7 mouse cellular contexts compared by ENCODE assay signal in the genomic region with DNA sequence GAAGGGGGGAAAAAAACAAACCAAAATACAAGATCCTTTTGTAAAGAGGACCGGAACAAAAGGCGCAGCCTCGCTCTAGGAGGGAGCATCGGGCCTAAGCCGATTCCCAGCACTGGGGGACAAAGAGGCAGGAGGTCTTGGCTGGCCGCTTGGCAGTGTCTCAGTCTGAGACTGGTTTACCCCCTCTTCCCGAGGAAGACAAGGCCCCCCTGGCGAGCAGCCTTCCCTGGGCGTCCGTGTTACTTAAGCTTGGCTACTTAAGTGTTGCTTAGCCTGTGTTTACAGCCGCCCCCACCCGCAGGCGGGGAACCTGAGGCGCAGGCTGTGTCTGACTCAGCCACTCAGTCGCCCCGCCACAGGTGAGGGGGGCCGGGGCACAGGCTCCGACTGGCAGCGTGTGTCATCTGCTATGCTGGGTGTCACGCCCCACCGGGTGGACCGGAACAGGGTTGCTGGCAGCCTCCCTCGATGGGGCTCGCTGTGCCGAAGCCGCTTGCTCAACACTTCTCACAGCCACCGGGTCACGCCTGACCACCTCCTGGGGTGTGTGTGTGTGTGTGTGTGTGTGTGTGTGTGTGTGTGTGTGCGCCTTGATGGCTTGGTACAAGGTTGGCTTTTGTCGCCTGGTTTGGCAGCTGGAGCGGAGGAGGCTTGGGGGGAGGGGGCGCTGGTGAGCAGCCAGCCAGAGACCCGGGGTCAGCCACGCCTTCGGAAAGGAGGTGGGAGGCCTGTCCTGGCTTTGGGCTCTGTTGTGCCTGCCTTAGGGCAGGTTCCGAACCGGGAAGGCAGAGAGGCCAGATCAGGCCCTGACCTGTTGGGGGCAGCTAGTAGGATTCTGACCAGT. TPM values are rescaled to one million over a fixed set of nuclear protein-coding genes. Genes with fewer than 3 reads are reported as not detected.
DNase-seq lines count a peak whose midpoint lies in the region; ATAC-seq and TF ChIP-seq lines count a peak whose summit lies in the region.

No protein-coding gene starts in this region.

- H3K36me3 ChIP-seq in hindbrain, postnatal 0 days (ENCODE audit: insufficient read depth, low read length): no peaks in the 10 kb centered on the region
- H3K36me3 ChIP-seq in limb, embryonic 13.5 days: no peaks in the 10 kb centered on the region
- H3K36me3 ChIP-seq in midbrain, embryonic 14.5 days (ENCODE audit: control insufficient read depth, insufficient read depth, low read length): no peaks in the 10 kb centered on the region
- H3K36me3 ChIP-seq in spleen, adult 2 months (ENCODE audit: control insufficient read depth, insufficient read depth, low read length): no peaks in the 10 kb centered on the region

- peak overlapping the region; percentile 99 for H3K4me2 ChIP-seq in hindbrain, postnatal 0 days (ENCODE audit: low read depth, low read length)
- peak overlapping the region; percentile 99 for H3K4me2 ChIP-seq in limb, embryonic 13.5 days (replicated peaks)
- H3K4me2 ChIP-seq in midbrain, embryonic 14.5 days (ENCODE audit: low read length): peak overlapping the region; percentile 97

- TF ChIP-seq POLR2A in spleen, adult 2 months (IDR thresholded peaks at IDR 0.05; ENCODE audit: low read depth, low read length): no peak

- ATAC-seq in hindbrain, postnatal 0 days: peak; percentile 34
- no peak for ATAC-seq in limb, embryonic 13.5 days (ENCODE audit: low FRiP score, low read depth)
- peak; percentile 49 for ATAC-seq in midbrain, embryonic 14.5 days (ENCODE audit: low FRiP score, low TSS enrichment)

- H3K27me3 ChIP-seq in hindbrain, postnatal 0 days (ENCODE audit: insufficient read depth, low read length): no peaks in the 10 kb centered on the region
- peaks cover 13% of the 10 kb centered on the region for H3K27me3 ChIP-seq in limb, embryonic 13.5 days
- no peaks in the 10 kb centered on the region for H3K27me3 ChIP-seq in midbrain, embryonic 14.5 days (ENCODE audit: control insufficient read depth, insufficient read depth, low read length)
- H3K27me3 ChIP-seq in spleen, adult 2 months (ENCODE audit: control insufficient read depth, insufficient read depth, low read length): peaks cover 10% of the 10 kb centered on the region

- H3K9ac ChIP-seq in hindbrain, postnatal 0 days (replicated peaks; ENCODE audit: low read length): peak overlapping the region; percentile 72
- H3K9ac ChIP-seq in limb, embryonic 13.5 days: peak overlapping the region; percentile 70
- H3K9ac ChIP-seq in midbrain, embryonic 14.5 days (replicated peaks; ENCODE audit: low read length): peak overlapping the region; percentile 80

- DNase-seq in ZHBTc4 (ENCODE audit: low read depth, low spot score): peak; percentile 82
- DNase-seq in cerebellum, postnatal 14 days: peak; percentile 69 to 75
- DNase-seq in gastrocnemius, adult 8-10 months (ENCODE audit: low spot score in 2 of 2): peak; percentile 86 to 90
- DNase-seq in hindbrain, postnatal 0 days (ENCODE audit: low spot score): peak; percentile 78
- DNase-seq in midbrain, embryonic 14.5 days: peak; percentile 83
- DNase-seq in spleen, adult 2 months (ENCODE audit: low read depth in 1 of 2, low spot score in 2 of 2): peak; percentile 87 to 92

- H3K4me3 ChIP-seq in hindbrain, postnatal 0 days (ENCODE audit: low read length): peak overlapping the region; percentile 62
- H3K4me3 ChIP-seq in limb, embryonic 13.5 days: peak overlapping the region; percentile 61
- peak overlapping the region; percentile 56 for H3K4me3 ChIP-seq in midbrain, embryonic 14.5 days (replicated peaks; ENCODE audit: low read depth, low read length)
- peak overlapping the region; percentile 78 for H3K4me3 ChIP-seq in spleen, adult 2 months (ENCODE audit: extremely low read depth, insufficient read depth, insufficient read length)

- H3K27ac ChIP-seq in hindbrain, postnatal 0 days: peak overlapping the region; percentile 92
- H3K27ac ChIP-seq in limb, embryonic 13.5 days: peak overlapping the region; percentile 81
- peak overlapping the region; percentile 99 for H3K27ac ChIP-seq in midbrain, embryonic 14.5 days (replicated peaks; ENCODE audit: low read depth, low read length)
- peak overlapping the region; percentile 80 for H3K27ac ChIP-seq in spleen, adult 2 months (ENCODE audit: insufficient read depth, low read length)

- no peaks in the 10 kb centered on the region for H3K9me3 ChIP-seq in hindbrain, postnatal 0 days (ENCODE audit: low read length)
- no peaks in the 10 kb centered on the region for H3K9me3 ChIP-seq in limb, embryonic 13.5 days
- no peaks in the 10 kb centered on the region for H3K9me3 ChIP-seq in midbrain, embryonic 14.5 days (ENCODE audit: control insufficient read depth, low read length)

- peaks cover 47% of the 10 kb centered on the region for H3K4me1 ChIP-seq in hindbrain, postnatal 0 days (ENCODE audit: insufficient read depth, low read length)
- H3K4me1 ChIP-seq in limb, embryonic 13.5 days: peaks cover 84% of the 10 kb centered on the region
- H3K4me1 ChIP-seq in midbrain, embryonic 14.5 days (ENCODE audit: control insufficient read depth, insufficient read depth, low read length): peaks cover 83% of the 10 kb centered on the region
- peaks cover 56% of the 10 kb centered on the region for H3K4me1 ChIP-seq in spleen, adult 2 months (ENCODE audit: control insufficient read depth, insufficient read depth, insufficient read length)

- TF ChIP-seq CTCF in hindbrain, postnatal 0 days (IDR thresholded peaks at IDR 0.05; ENCODE audit: low read depth): peak; percentile 37
- no peak for TF ChIP-seq CTCF in spleen, adult 2 months (IDR thresholded peaks at IDR 0.05; ENCODE audit: extremely low read depth, insufficient read depth, insufficient read length, insufficient replicate concordance)

- 2% methylated on average over 35 of the region's 37 CpGs for WGBS in hindbrain, postnatal 0 days
- WGBS in limb, embryonic 13.5 days: 2% methylated on average over 36 of the region's 37 CpGs
- under 1% methylated on average over 37 of the region's 37 CpGs for whole genome bisulfite sequencing in midbrain, embryonic 14.5 days
- 2% methylated on average over 36 of the region's 37 CpGs for WGBS in spleen, adult 2 months

RNA-seq across cellular contexts. Expression of a gene that starts 50.5 kb away (rescaled TPM):
- total RNA-seq in gastrocnemius, adult 8-10 months (2022): under 1 TPM in 3 of 4 experiments, not detected in 1; 0.09 to 0.43 (median 0.36) TPM
- total RNA-seq in hindbrain, postnatal 0 days (2014; rRNA removed): 2.8 and 12.3 TPM in 2 replicates
- 17.2 and 20.6 TPM in 2 replicates for polyA plus RNA-seq in hindbrain, postnatal 0 days (2015; fragmentation: Nextera tagmentation; extraction: Ambion mirVana)
- polyA plus RNA-seq in limb, embryonic 13.5 days (2015; fragmentation: Nextera tagmentation; extraction: Ambion mirVana): 104 and 108 TPM in 2 replicates
- polyA plus RNA-seq in midbrain, embryonic 14.5 days (2014; fragmentation: Nextera tagmentation; extraction: Ambion mirVana): 15.5 and 23.7 TPM in 2 replicates
- 8.1 and 14.7 TPM in 2 replicates for polyA plus RNA-seq in spleen, adult 2 months (2012; rRNA removed)
